In the genomic region with DNA sequence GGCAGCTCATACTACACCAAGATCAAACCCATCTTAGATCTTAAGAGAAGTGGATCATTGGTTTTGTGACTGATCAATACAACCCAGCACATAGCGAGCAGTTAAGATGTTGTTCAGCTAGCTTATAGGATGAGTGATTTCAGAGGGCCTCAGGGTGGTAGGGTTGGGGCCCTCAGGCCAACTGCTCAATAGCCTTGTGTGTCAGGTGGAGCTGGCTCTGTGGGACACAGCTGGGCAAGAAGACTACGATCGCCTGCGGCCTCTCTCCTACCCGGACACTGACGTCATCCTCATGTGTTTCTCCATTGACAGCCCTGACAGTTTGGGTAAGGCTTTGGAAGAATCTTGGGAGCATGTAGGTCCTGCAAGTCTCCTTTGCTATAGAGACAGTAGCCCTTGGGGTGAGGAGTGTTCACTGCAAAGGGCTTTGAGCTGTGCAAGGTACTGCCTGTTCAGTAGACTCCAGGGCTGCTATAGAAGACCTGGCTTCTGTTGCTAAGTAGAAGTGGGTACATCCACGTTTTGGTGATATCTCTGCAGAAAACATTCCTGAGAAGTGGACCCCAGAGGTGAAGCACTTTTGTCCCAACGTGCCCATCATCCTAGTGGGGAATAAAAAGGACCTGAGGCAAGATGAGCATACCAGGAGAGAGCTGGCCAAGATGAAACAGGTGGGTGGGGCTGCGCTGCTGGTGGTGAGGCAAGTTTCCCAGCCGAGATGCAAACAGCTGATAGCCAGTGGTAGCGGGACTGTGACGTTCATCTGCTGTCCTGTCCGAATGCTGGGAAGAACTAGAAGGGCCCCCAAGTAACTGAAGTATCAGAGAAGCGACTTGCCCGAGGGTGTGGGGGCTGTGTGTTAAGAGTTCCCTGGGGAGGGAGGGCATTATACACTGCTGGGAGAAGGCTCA, we compare ENCODE assay signal across 15 mouse cellular contexts. TPM values are rescaled to one million over a fixed set of nuclear protein-coding genes. Genes with fewer than 3 reads are reported as not detected.
DNase-seq lines count a peak whose midpoint lies in the region; ATAC-seq and TF ChIP-seq lines count a peak whose summit lies in the region.
"Had no signal": no experiment of that assay in that cellular context is flagged by ENCODE, and none has a peak within 500 bp of the region (broad histone marks: within the 10 kb centered on the region; RNA-seq: fewer than 3 reads in every experiment).

No protein-coding gene starts in this region.

- no peaks in the 10 kb centered on the region for H3K79me2 ChIP-seq in heart, adult 2 months (replicated peaks; ENCODE audit: control insufficient read depth, insufficient read depth, low read length)

- no peaks in the 10 kb centered on the region for H3K9me3 ChIP-seq in liver, postnatal 0 days (ENCODE audit: low read length)
- no peaks in the 10 kb centered on the region for H3K9me3 ChIP-seq in liver, embryonic 11.5 days (ENCODE audit: control insufficient read depth, low read length)
- no peaks in the 10 kb centered on the region for H3K9me3 ChIP-seq in embryonic facial prominence, embryonic 14.5 days (ENCODE audit: control insufficient read depth, low read length)
- H3K9me3 ChIP-seq in forebrain, embryonic 13.5 days (replicated peaks), result no peaks in the 10 kb centered on the region
- H3K9me3 ChIP-seq: forebrain, embryonic 15.5 days; liver, embryonic 13.5 days had no signal

- no peak for TF ChIP-seq POLR2A in heart, adult 2 months (IDR thresholded peaks at IDR 0.05; ENCODE audit: insufficient read depth, low read depth, low read length)

- no peak for DNase-seq in heart, adult 2 months
- no peak for DNase-seq in heart, postnatal 14 days
- DNase-seq in liver, postnatal 0 days, result peak; percentile 47
- no peak for DNase-seq in liver, embryonic 11.5 days (ENCODE audit: low spot score)
- no peak for DNase-seq in embryonic facial prominence, embryonic 14.5 days (ENCODE audit: low spot score)
- no peak for DNase-seq in frontal cortex, postnatal 14 days (ENCODE audit: low spot score in 2 of 2)
- DNase-seq: B cell, adult 2 months; cerebellum, adult 2 months; kidney, adult 2 months; layer of hippocampus, adult 9-11 months; liver, embryonic 13.5 days had no signal

- peak overlapping the region; percentile 96 for H3K27ac ChIP-seq in heart, adult 2 months
- H3K27ac ChIP-seq in liver, postnatal 0 days (ENCODE audit: low read depth), result peak overlapping the region; percentile 69; the same call in 1 of the 2 replicates
- H3K27ac ChIP-seq in liver, embryonic 11.5 days (ENCODE audit: low read depth, low read length), result no peak overlapping the region
- H3K27ac ChIP-seq in embryonic facial prominence, embryonic 14.5 days (replicated peaks; ENCODE audit: low read depth, low read length), result peak overlapping the region; percentile 33; the same call in 1 of the 2 replicates
- no peak overlapping the region for H3K27ac ChIP-seq in forebrain, embryonic 13.5 days
- H3K27ac ChIP-seq: forebrain, embryonic 15.5 days had no signal

- H3K36me3 ChIP-seq in heart, adult 2 months (ENCODE audit: control insufficient read depth, insufficient read depth, low read length), result peaks cover 12% of the 10 kb centered on the region
- H3K36me3 ChIP-seq in liver, postnatal 0 days (replicated peaks; ENCODE audit: insufficient read depth, low read length), result peaks cover 32% of the 10 kb centered on the region
- peaks cover 13% of the 10 kb centered on the region; the same call in 1 of the 2 replicates for H3K36me3 ChIP-seq in liver, embryonic 11.5 days (ENCODE audit: control insufficient read depth, insufficient read depth, low read length)
- H3K36me3 ChIP-seq in embryonic facial prominence, embryonic 14.5 days (ENCODE audit: control insufficient read depth, insufficient read depth, low read length), result peaks cover 52% of the 10 kb centered on the region
- H3K36me3 ChIP-seq in forebrain, embryonic 13.5 days (ENCODE audit: poor library complexity, severe bottlenecking), result peaks cover 10% of the 10 kb centered on the region; the same call in 1 of the 2 replicates

- TF ChIP-seq EP300 in heart, adult 2 months (IDR thresholded peaks at IDR 0.05; ENCODE audit: insufficient read depth, low read depth, low read length), result no peak
- no peak for TF ChIP-seq EP300 in liver, postnatal 0 days (IDR thresholded peaks at IDR 0.05; ENCODE audit: low read depth)

- no peaks in the 10 kb centered on the region for H3K27me3 ChIP-seq in heart, adult 2 months (ENCODE audit: control insufficient read depth, insufficient read depth, low read length)
- peaks cover 7% of the 10 kb centered on the region; the same call in 1 of the 2 replicates for H3K27me3 ChIP-seq in liver, postnatal 0 days (ENCODE audit: insufficient read depth, low read length)
- peaks cover 6% of the 10 kb centered on the region; the same call in 1 of the 2 replicates for H3K27me3 ChIP-seq in liver, embryonic 11.5 days (replicated peaks; ENCODE audit: control insufficient read depth, insufficient read depth, low read length)
- H3K27me3 ChIP-seq in embryonic facial prominence, embryonic 14.5 days (replicated peaks; ENCODE audit: control insufficient read depth, insufficient read depth, low read length), result no peaks in the 10 kb centered on the region
- H3K27me3 ChIP-seq in forebrain, embryonic 13.5 days, result no peaks in the 10 kb centered on the region
- H3K27me3 ChIP-seq: forebrain, embryonic 15.5 days had no signal

- H3K4me3 ChIP-seq in heart, adult 2 months, result no peak overlapping the region
- no peak overlapping the region for H3K4me3 ChIP-seq in liver, postnatal 0 days (ENCODE audit: low read depth, low read length)
- H3K4me3 ChIP-seq in liver, embryonic 11.5 days (ENCODE audit: low read depth, low read length), result no peak overlapping the region
- H3K4me3 ChIP-seq in embryonic facial prominence, embryonic 14.5 days (ENCODE audit: low read depth, low read length), result no peak overlapping the region
- H3K4me3 ChIP-seq in forebrain, embryonic 13.5 days, result no peak overlapping the region
- H3K4me3 ChIP-seq: forebrain, embryonic 15.5 days; liver, embryonic 13.5 days had no signal

- intact Hi-C loops in heart, adult 2 months (cut with DNase I), result no loop called here
- intact Hi-C loops in heart, postnatal 14 days (cut with DNase I), result no loop called here

- peaks cover 30% of the 10 kb centered on the region for H3K4me1 ChIP-seq in heart, adult 2 months (ENCODE audit: control insufficient read depth, insufficient read depth, low read length)
- peaks cover 39% of the 10 kb centered on the region for H3K4me1 ChIP-seq in liver, postnatal 0 days (ENCODE audit: insufficient read depth)
- peaks cover 41% of the 10 kb centered on the region for H3K4me1 ChIP-seq in liver, embryonic 11.5 days (replicated peaks; ENCODE audit: control insufficient read depth, insufficient read depth, low read length)
- peaks cover 53% of the 10 kb centered on the region for H3K4me1 ChIP-seq in embryonic facial prominence, embryonic 14.5 days (ENCODE audit: control insufficient read depth, insufficient read depth, low read length)
- peaks cover 65% of the 10 kb centered on the region for H3K4me1 ChIP-seq in forebrain, embryonic 13.5 days

- ATAC-seq in liver, postnatal 0 days, result no peak
- no peak for ATAC-seq in liver, embryonic 11.5 days (replicated peaks; ENCODE audit: low FRiP score)
- no peak for ATAC-seq in embryonic facial prominence, embryonic 14.5 days (ENCODE audit: low read depth)
- 0 out of 2 replicates have a peak, but pooled peaks have one; percentile 36 for ATAC-seq in megakaryocyte progenitor cell, adult 5-6 weeks (replicated peaks; ENCODE audit: poor library complexity)
- no peak for ATAC-seq in forebrain, embryonic 13.5 days
- ATAC-seq: forebrain, embryonic 15.5 days had no signal

- no peak for TF ChIP-seq CTCF in heart, adult 2 months (IDR thresholded peaks at IDR 0.05)
- TF ChIP-seq CTCF in liver, postnatal 0 days (IDR thresholded peaks at IDR 0.05; ENCODE audit: low read depth), result no peak

- H3K9ac ChIP-seq in heart, adult 2 months (ENCODE audit: low read depth, low read length), result no peak overlapping the region
- H3K9ac ChIP-seq in liver, postnatal 0 days (replicated peaks), result peak overlapping the region; percentile 26; the same call in 1 of the 2 replicates
- H3K9ac ChIP-seq in liver, embryonic 11.5 days (ENCODE audit: low read depth, low read length), result no peak overlapping the region
- H3K9ac ChIP-seq in embryonic facial prominence, embryonic 14.5 days (ENCODE audit: low read depth, low read length), result no peak overlapping the region
- no peak overlapping the region for H3K9ac ChIP-seq in forebrain, embryonic 13.5 days
- H3K9ac ChIP-seq: forebrain, embryonic 15.5 days; liver, embryonic 13.5 days had no signal

- H3K4me2 ChIP-seq in liver, postnatal 0 days (ENCODE audit: low read depth, low read length), result no peak overlapping the region
- no peak overlapping the region; the same call in 1 of the 2 replicates for H3K4me2 ChIP-seq in liver, embryonic 11.5 days
- no peak overlapping the region for H3K4me2 ChIP-seq in embryonic facial prominence, embryonic 14.5 days (ENCODE audit: low read depth, low read length)
- no peak overlapping the region for H3K4me2 ChIP-seq in forebrain, embryonic 13.5 days
- H3K4me2 ChIP-seq: forebrain, embryonic 15.5 days; liver, embryonic 13.5 days had no signal

- 42% methylated on average over 15 of the region's 15 CpGs for WGBS in heart, adult 2 months
- 62% methylated on average over 15 of the region's 15 CpGs for WGBS in liver, postnatal 0 days (ENCODE audit: insufficient replicate concordance)
- 56% methylated on average over 15 of the region's 15 CpGs for WGBS in liver, embryonic 11.5 days
- WGBS in embryonic facial prominence, embryonic 14.5 days, result 67% methylated on average over 15 of the region's 15 CpGs
- WGBS in forebrain, embryonic 13.5 days, result 77% methylated on average over 15 of the region's 15 CpGs

RNA-seq across cellular contexts. Expression of gene Rhoc, which starts 4.4 kb away (rescaled TPM):
- 10 to 100 TPM; 83.8 to 89.9 TPM for total RNA-seq in heart, adult 2 months (2021)
- 85.3 and 101 TPM in 2 replicates for polyA plus RNA-seq in heart, adult 2 months (2012; rRNA removed)
- total RNA-seq in heart, postnatal 14 days (2021), result 100 to 1,000 TPM; 139 to 166 TPM
- polyA plus RNA-seq in liver, postnatal 0 days (2015; fragmentation: Nextera tagmentation; extraction: Ambion mirVana), result 37.0 and 38.1 TPM in 2 replicates
- polyA plus RNA-seq in liver, embryonic 11.5 days (2014; fragmentation: Nextera tagmentation; extraction: Ambion mirVana), result 57.3 and 64.9 TPM in 2 replicates
- polyA plus RNA-seq in embryonic facial prominence, embryonic 14.5 days (2014; fragmentation: Nextera tagmentation; extraction: Ambion mirVana), result 183 and 198 TPM in 2 replicates
- total RNA-seq in megakaryocyte progenitor cell, adult 5-6 weeks (2015), result 0.37 TPM in 1 of 2 replicates, not detected in the other
- total RNA-seq in megakaryocyte progenitor cell, adult 5-6 weeks (2017), result not detected in 2 replicates
- polyA plus RNA-seq in forebrain, embryonic 13.5 days (2015; fragmentation: Nextera tagmentation; extraction: Ambion mirVana), result 51.2 and 55.4 TPM in 2 replicates
- total RNA-seq: granulocyte monocyte progenitor cell, adult 5-6 weeks had no signal

RNA-seq across cellular contexts. Expression of gene Fam19a3, which starts 11.0 kb away (rescaled TPM):
- 1 to 10 TPM; 1.2 to 1.4 TPM for total RNA-seq in heart, adult 2 months (2021)
- 2.4 and 3.4 TPM in 2 replicates for polyA plus RNA-seq in heart, adult 2 months (2012; rRNA removed)
- 1 to 10 TPM; 2.2 to 2.3 TPM for total RNA-seq in heart, postnatal 14 days (2021)
- 0.02 TPM in 1 of 2 replicates, not detected in the other for polyA plus RNA-seq in liver, postnatal 0 days (2015; fragmentation: Nextera tagmentation; extraction: Ambion mirVana)
- polyA plus RNA-seq in liver, embryonic 11.5 days (2014; fragmentation: Nextera tagmentation; extraction: Ambion mirVana), result not detected in 2 replicates
- 0.24 and 0.68 TPM in 2 replicates for polyA plus RNA-seq in embryonic facial prominence, embryonic 14.5 days (2014; fragmentation: Nextera tagmentation; extraction: Ambion mirVana)
- not detected in 2 replicates for total RNA-seq in megakaryocyte progenitor cell, adult 5-6 weeks (2015)
- total RNA-seq in megakaryocyte progenitor cell, adult 5-6 weeks (2017), result not detected in 2 replicates
- 0.04 TPM in 1 of 2 replicates, not detected in the other for polyA plus RNA-seq in forebrain, embryonic 13.5 days (2015; fragmentation: Nextera tagmentation; extraction: Ambion mirVana)
- total RNA-seq: granulocyte monocyte progenitor cell, adult 5-6 weeks had no signal
- polyA plus RNA-seq: liver, embryonic 13.5 days had no signal

RNA-seq across cellular contexts. Expression of gene Ppm1j, which starts 11.8 kb away (rescaled TPM):
- total RNA-seq in heart, adult 2 months (2021), result 10 to 100 TPM; 17.5 to 20.1 TPM
- 42.4 and 47.6 TPM in 2 replicates for polyA plus RNA-seq in heart, adult 2 months (2012; rRNA removed)
- 10 to 100 TPM; 39.2 to 39.7 TPM for total RNA-seq in heart, postnatal 14 days (2021)
- 0.30 and 0.31 TPM in 2 replicates for polyA plus RNA-seq in liver, postnatal 0 days (2015; fragmentation: Nextera tagmentation; extraction: Ambion mirVana)
- 1.8 and 1.9 TPM in 2 replicates for polyA plus RNA-seq in liver, embryonic 11.5 days (2014; fragmentation: Nextera tagmentation; extraction: Ambion mirVana)
- polyA plus RNA-seq in embryonic facial prominence, embryonic 14.5 days (2014; fragmentation: Nextera tagmentation; extraction: Ambion mirVana), result 3.4 and 3.7 TPM in 2 replicates
- not detected in 2 replicates for total RNA-seq in megakaryocyte progenitor cell, adult 5-6 weeks (2015)
- total RNA-seq in megakaryocyte progenitor cell, adult 5-6 weeks (2017), result not detected in 2 replicates
- polyA plus RNA-seq in forebrain, embryonic 13.5 days (2015; fragmentation: Nextera tagmentation; extraction: Ambion mirVana), result 0.68 and 1.7 TPM in 2 replicates
- total RNA-seq: granulocyte monocyte progenitor cell, adult 5-6 weeks had no signal

RNA-seq across cellular contexts. Expression of gene Mov10, which starts 25.7 kb away (rescaled TPM):
- total RNA-seq in heart, adult 2 months (2021), result 1 to 10 TPM; 4.6 to 5.9 TPM
- 5.7 and 7.4 TPM in 2 replicates for polyA plus RNA-seq in heart, adult 2 months (2012; rRNA removed)
- total RNA-seq in heart, postnatal 14 days (2021), result 1 to 10 TPM; 7.4 to 7.9 TPM
- polyA plus RNA-seq in liver, postnatal 0 days (2015; fragmentation: Nextera tagmentation; extraction: Ambion mirVana), result 36.1 and 37.3 TPM in 2 replicates
- 36.0 and 37.7 TPM in 2 replicates for polyA plus RNA-seq in liver, embryonic 11.5 days (2014; fragmentation: Nextera tagmentation; extraction: Ambion mirVana)
- 38.1 and 44.6 TPM in 2 replicates for polyA plus RNA-seq in embryonic facial prominence, embryonic 14.5 days (2014; fragmentation: Nextera tagmentation; extraction: Ambion mirVana)
- 5.8 and 8.9 TPM in 2 replicates for total RNA-seq in megakaryocyte progenitor cell, adult 5-6 weeks (2015)
- 2.0 and 4.4 TPM in 2 replicates for total RNA-seq in megakaryocyte progenitor cell, adult 5-6 weeks (2017)
- polyA plus RNA-seq in forebrain, embryonic 13.5 days (2015; fragmentation: Nextera tagmentation; extraction: Ambion mirVana), result 7.2 and 10.5 TPM in 2 replicates

Comparison
In these comparisons a context has a peak if more than half of its experiments do, and no peak if none do; other contexts are left out.
1. H3K27ac ChIP-seq: peak in heart, adult 2 months (single experiment), liver, postnatal 0 days (single experiment) and embryonic facial prominence, embryonic 14.5 days (single experiment); none in liver, embryonic 11.5 days (single experiment) and forebrain, embryonic 13.5 days (single experiment).